Mouse (Mus musculus) gastrocnemius, postnatal 36 days (tissue): ENCODE measurements around the gene Rps6kb1. TPM values are rescaled to one million over a fixed set of nuclear protein-coding genes. Genes with fewer than 3 reads are reported as not detected.
"Not testable (repeated sequence)": the region's sequence is repeated elsewhere in the genome, so short reads cannot be mapped to it uniquely, and the experiment has no call there.

Experiments
- DNase-seq, 2 experiments: peaks; one replicate each; pipeline ENCODE4 v3.0.0; 2022
- intact Hi-C: fragments of 180-260 bp; cut with DNase I; formaldehyde crosslinking; loops from one replicate; pipeline ENCODE4 v1.15.1; 2025
- total RNA-seq, 2 experiments: library from RNA; stranded (reverse); gene quantifications; 2 replicates each; pipeline ENCODE4 v1.2.3; 2021

The Rps6kb1 gene
- total RNA-seq, 2 experiments from 2014 or later, result 19.4 to 22.6 TPM

- intact Hi-C loops, result no loop called here
- no peak for DNase-seq
Measured at GRCm38 (mm10) chr11:86547412-86547811, 2.8 kb upstream of the Rps6kb1 start.

DNA sequence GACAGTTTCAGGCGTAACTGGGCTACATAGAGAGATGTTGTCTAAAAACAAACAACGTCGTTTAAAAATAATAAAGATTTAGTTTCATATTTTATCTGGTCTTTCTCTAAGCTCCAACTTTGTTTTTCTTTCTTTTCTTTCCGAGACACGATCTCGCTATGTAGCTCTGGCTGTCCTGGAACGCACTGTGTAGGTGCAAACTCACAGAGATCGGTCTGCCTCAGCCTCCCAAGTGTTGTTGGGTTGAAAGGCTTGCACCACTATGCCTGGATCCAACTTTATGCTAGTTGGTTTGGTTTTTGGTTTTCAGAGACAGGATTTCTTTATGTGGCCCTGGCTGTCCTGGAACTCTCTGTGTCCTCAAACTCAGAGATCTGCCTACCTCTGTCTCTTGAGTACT lies 951 bp upstream of the Rps6kb1 start:
- intact Hi-C loops, result no loop called here
- no peak for DNase-seq

- DNase-seq, result peak in 1 of 2 experiments; percentile 12
- intact Hi-C loops, result no loop called here
Measured at GRCm38 (mm10) chr11:86543960-86544638, 506 bp downstream of the Rps6kb1 start.

DNA sequence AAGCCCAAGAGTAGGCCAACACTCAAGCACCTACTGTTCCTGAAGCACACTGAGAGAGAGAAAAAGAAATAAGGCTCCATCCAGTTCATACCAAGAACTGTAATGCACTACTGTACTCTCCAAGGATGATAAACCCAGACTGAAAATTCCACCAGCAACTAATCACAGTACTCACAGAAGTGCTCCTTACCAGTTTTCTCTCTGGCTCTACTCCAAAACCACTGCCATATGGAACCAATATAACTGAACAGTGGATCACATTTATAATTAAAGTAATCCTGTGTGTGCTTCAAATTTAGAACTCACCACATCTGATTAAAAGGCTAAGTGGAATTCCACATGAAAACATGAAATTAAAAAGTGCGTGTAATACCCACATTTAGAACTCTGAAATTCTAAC lies 1.8 kb downstream of the Rps6kb1 start:
- DNase-seq, result no peak
- intact Hi-C loops, result no loop called here

GRCm38 (mm10) chr11:86540476-86540845 lies 4.1 kb downstream of the Rps6kb1 start:
- DNase-seq, result no peak
- intact Hi-C loops, result no loop called here

DNA sequence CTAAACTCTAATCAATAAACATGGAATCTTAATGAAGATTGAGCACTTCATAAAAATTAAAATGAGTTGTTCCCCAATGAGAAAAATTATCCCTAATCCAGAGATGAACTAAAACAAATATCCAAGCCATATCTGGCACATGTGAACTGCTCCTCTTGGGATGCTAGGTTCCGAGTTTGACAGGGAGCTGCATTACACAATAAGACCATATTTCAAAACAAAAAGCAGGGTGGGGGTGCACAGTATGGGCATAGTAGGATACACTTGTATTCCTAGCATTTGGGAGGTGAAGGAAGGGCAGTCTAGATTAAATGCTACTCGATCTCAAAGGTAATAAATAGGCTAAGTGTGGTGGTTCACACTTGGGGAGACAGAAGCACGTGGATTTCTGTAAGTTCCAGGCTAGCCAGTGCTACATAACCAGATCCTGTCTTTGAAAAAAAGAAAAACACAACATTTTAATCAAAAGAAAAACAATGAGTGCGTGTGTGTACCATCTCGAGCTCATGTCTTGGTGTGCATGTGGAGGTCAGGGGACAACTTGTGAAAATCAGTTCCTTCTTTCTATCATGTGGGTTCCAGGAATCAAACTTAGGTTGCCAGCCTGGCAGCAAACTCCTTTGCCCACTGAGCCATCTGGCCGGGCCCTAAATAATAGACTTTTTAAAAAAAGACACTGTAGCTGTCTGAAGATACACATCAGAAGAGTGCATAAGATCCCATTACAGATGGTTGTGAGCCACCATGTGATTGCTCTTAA lies 4.7 kb downstream of the Rps6kb1 start:
- intact Hi-C loops, result no loop called here
- DNase-seq, result no peak

- intact Hi-C loops, result no loop called here
Measured at GRCm38 (mm10) chr11:86538786-86539185, 5.8 kb downstream of the Rps6kb1 start.

DNA sequence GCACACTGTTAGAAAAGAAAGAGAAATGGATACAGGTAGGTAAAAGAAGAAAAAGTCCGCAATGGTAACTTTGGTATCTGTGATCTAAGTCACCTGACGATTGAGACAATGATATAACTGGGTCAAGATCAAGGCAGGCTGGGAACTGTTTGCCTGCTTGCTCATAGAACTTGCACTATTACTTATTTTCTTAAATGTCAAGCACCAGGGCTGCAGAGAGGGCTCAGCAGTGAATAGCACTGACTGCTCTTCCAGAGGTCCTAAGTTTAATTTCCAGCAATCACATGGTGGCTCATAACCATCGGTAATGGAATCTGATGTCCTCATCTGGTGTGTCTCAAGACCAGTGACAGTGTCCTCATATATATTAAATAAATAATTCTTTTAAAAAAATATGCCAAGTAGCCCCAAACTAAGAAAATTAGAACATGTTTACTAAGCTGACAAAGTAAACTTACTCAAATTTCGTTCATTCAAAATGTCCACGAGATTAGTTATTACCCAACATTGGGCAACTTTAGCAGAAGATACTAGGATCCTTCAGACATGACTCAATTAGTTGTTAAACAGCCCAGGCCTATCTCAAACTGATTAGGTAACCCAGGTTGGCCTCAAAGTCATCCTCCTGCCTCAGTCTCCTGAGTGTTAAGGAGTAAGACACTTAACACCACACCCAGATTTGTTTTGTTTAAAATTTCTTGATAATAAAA lies 10.2 kb downstream of the Rps6kb1 start:
- intact Hi-C loops, result no loop called here
- DNase-seq, result no peak

More at GRCm38 (mm10) chr11:86538786-86539185, 5.8 kb downstream of the Rps6kb1 start:
- DNase-seq, result no peak

GRCm38 (mm10) chr11:86533302-86533701 lies 11.3 kb downstream of the Rps6kb1 start:
- intact Hi-C loops, DNase-seq: not testable (repeated sequence)

DNA sequence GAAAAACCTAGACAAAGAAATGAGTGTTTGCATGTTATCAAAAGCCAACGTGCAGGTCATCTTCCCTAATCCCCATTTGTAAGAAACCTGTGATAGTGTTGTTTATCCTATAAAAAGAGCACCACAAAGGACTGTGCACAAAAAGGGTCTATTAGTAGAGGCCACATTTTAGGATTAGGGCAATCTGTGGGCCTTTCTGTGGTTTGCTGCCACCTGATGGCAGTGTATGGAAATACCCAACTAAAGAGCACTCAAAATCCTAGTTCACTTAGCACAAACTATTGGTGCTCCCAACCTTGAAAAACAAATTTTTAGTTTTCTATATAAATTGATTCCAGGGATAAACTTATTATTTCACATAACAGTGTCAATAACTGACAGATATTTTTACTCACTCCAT lies 11.8 kb downstream of the Rps6kb1 start:
- DNase-seq, result no peak

DNA sequence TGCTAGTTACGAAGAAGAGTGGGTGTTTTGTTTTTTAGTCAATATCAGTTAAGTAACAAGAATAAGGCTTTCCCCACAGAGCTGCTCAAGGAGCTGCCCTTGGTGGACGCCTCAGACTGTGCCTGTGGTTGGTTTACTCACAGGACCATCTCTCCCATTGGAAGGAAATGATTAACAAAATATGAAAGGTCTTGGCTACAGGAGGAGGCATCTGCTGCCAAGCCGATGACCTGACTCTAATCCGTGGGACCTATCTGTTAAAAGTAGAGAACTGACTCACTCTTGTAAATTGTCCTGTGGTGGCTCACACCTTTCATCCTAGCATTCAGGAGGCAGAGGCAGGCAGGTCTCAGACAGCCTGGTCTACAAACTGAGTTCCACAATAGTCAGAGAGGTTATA lies 17.1 kb downstream of the Rps6kb1 start:
- no peak for DNase-seq
- intact Hi-C loops, result no loop called here

More for the DNA sequence above, 11.8 kb downstream of the Rps6kb1 start:
- intact Hi-C loops, result no loop called here

GRCm38 (mm10) chr11:86519751-86520150 lies 24.9 kb downstream of the Rps6kb1 start:
- intact Hi-C loops, result no loop called here
- DNase-seq, result no peak

DNA sequence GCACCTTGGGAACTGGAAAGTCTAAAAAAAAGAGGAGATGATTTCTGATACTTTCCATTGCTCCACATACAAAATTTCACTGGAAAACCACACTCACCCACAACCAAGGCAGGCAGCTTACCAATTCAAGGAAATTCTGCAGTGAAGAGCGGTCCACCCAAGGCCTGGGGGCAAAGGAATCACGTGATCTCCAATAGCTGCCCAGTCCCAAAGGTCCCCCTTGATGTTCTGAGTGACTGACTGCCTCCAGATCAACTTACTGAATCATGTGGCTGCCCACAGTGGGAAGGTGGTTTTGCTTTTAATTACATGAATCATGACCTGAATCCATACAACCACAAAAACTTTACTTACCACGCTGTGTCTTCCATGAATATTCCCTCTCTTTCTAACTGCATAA lies 27.4 kb downstream of the Rps6kb1 start:
- DNase-seq, result no peak
- intact Hi-C loops, result no loop called here

DNA sequence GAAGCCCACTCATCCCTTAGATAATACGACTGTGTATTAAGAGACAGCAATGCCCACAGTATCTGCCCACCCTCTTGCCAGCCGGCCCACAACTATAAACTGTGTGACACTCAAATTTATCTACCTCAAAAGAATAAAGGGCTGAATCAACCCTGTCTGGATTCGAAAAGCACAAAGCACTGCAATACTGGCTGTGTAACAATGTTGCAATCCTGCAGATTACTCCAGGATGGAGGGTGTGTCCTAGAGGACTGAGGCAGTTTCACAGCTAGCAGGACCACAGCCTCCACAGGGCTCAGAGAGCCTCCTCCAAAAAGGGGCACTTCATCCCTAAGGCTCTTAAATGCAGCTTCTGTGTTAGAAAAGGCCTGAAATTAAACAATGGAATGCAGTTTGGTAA lies 28.0 kb downstream of the Rps6kb1 start:
- no peak for DNase-seq
- intact Hi-C loops, result no loop called here

DNA sequence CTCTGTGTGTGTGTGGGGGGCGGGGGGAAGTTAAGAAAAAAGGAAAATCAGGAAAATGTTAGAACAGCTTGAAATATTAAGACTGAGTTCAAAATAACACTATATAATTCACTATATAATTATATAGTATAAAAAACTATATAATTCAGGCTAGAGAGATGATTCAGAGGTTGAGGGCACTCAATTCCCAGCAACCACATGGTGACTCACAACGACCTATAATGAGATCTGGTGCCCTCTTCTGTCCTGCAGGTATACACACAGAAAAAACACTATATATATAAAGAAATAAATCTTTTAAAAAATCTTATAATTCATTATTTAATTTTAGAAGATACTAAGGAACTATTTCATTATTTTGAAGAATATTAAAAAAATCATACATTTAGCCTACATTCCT lies 36.6 kb downstream of the Rps6kb1 start:
- no peak for DNase-seq
- intact Hi-C loops, result loop anchor here (5.0 kb wide), 1 partner anchor 231 kb away; no protein-coding TSS in a partner anchor

DNA sequence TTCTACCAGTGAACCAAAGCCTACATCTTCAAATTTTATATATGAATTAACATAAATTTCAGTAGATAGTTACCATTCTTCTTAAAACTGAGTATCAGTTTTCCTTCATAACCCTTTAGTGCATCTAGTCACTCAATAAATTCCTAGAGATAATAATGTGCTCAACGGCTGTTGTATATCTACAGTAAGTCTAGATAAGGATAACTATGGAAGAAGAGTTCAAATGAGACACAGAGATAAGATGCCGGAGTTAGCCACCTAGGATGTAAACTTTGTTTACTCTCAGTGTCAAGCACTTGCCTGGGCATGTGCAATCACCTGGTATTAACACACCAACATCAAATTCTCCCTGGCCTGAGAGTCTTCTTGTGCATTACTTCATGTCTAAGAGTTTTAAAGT lies 37.3 kb downstream of the Rps6kb1 start:
- DNase-seq, result no peak
- intact Hi-C loops, result loop anchor here (5.0 kb wide), 1 partner anchor 230 kb away; no protein-coding TSS in a partner anchor

DNA sequence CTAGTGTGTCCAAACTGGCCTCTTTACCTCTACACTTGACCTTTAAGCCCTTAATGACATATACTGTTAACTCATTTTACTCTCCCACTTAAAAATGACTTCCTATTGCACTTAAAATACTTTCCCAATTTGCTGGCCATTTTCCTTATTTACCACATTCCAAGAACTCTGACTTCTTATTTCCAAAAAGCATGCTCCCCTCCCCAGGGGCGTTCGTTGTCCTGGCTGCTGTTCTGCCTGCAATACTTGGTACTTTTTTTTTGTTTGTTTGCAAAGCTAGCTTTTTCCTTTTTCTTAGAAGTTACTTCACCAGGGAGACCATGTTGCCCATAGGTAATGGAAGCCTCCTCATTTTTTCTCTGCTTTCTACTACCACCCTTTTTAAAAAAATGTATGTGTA lies 41.5 kb downstream of the Rps6kb1 start:
- intact Hi-C loops, result no loop called here
- DNase-seq, result no peak

- DNase-seq, result no peak
- intact Hi-C loops, result no loop called here
Measured at GRCm38 (mm10) chr11:86500795-86501194, 43.8 kb downstream of the Rps6kb1 start.

GRCm38 (mm10) chr11:86497908-86498307 lies 46.7 kb downstream of the Rps6kb1 start:
- intact Hi-C loops, result no loop called here
- no peak for DNase-seq

DNA sequence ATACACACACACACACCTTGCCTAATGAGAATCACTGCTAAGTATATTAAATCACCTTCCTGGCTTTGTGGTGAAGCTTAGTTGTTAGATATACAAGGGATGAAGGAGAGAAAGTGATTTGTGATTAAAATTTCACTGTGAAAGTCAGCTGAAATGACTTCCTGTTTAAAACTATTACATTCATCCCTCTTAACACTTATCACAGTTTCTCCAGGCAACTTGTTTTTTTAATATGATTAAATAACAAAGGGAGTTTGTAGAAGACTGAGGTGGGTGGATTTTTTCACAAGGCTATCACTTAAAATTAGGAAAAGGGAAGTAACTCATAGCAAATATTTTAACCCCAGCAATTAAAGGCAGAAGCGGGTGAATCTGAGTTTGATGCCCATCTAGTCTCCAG lies 47.2 kb downstream of the Rps6kb1 start:
- no peak for DNase-seq
- intact Hi-C loops, result no loop called here

GRCm38 (mm10) chr11:86490782-86491181 lies 53.8 kb downstream of the Rps6kb1 start:
- intact Hi-C loops, result no loop called here

More at GRCm38 (mm10) chr11:86490782-86491181, 53.8 kb downstream of the Rps6kb1 start:
- DNase-seq, result no peak
